Mouse (Mus musculus) limb, embryonic 11.5 days (tissue): ENCODE data around the gene Ssu72. TPM values are rescaled to one million over a fixed set of nuclear protein-coding genes. Genes with fewer than 3 reads are reported as not detected.
"Not testable (repeated sequence)": the region's sequence is repeated elsewhere in the genome, so short reads cannot be mapped to it uniquely, and the experiment has no call there.

Experiments
- ATAC-seq: fragments of 200-750 bp; cut with Nextera tagmentation; 2 replicates; pipeline ENCODE4 v1.8.0; 2017; ENCODE audit warnings: low read depth; ENCODE audit not compliant: insufficient number of reproducible peaks, low FRiP score, low TSS enrichment
- DNase-seq: peaks from one replicate; pipeline ENCODE4 v3.0.0-alpha.2; 2015; ENCODE audit warnings: low spot score
- H3K27ac ChIP-seq: fragments of 300-500 bp; sonication (generic); replicated peaks from 2 replicates; pipeline ENCODE4 v1.5.1; 2014; ENCODE audit warnings: low read depth, mild to moderate bottlenecking, low read length
- H3K27me3 ChIP-seq: fragments of 300-500 bp; sonication (generic); 2 replicates; pipeline ENCODE4 v1.6.1; 2014; ENCODE audit warnings: mild to moderate bottlenecking, low read length, mixed read lengths; ENCODE audit not compliant: control insufficient read depth, insufficient read depth
- H3K36me3 ChIP-seq: fragments of 300-500 bp; sonication (generic); 2 replicates; pipeline ENCODE4 v1.6.1; 2014; ENCODE audit warnings: mild to moderate bottlenecking, low read length, moderate library complexity, mixed read lengths; ENCODE audit not compliant: control insufficient read depth, insufficient read depth
- H3K4me1 ChIP-seq: fragments of 300-500 bp; sonication (generic); 2 replicates; pipeline ENCODE4 v1.6.1; 2014; ENCODE audit warnings: low read length, mixed read lengths; ENCODE audit not compliant: control insufficient read depth, insufficient read depth
- H3K4me2 ChIP-seq: fragments of 300-500 bp; sonication (generic); 2 replicates; pipeline ENCODE4 v1.6.1; 2014; ENCODE audit warnings: low read depth, mild to moderate bottlenecking, moderate library complexity; ENCODE audit not compliant: severe bottlenecking
- H3K4me3 ChIP-seq: fragments of 300-500 bp; sonication (generic); 2 replicates; pipeline ENCODE4 v1.5.1; 2014; ENCODE audit warnings: low read depth, low read length
- H3K9ac ChIP-seq: fragments of 300-500 bp; sonication (generic); 2 replicates; pipeline ENCODE4 v1.6.1; 2014; ENCODE audit warnings: mild to moderate bottlenecking, low read length
- H3K9me3 ChIP-seq: fragments of 300-500 bp; sonication (generic); 2 replicates; pipeline ENCODE4 v1.6.1; 2016; ENCODE audit warnings: low read length; ENCODE audit not compliant: control insufficient read depth
- WGBS: fragments of 180-500 bp; shearing (Covaris S2); extraction: QIAGEN DNeasy Blood & Tissue Kit; methylation state at CpG from one replicate; pipeline ENCODE4 v1.1.7; 2014; 5-methylcytosine and 5-hydroxymethylcytosine counted together
- polyA plus RNA-seq: library from polyadenylated mRNA; unstranded; fragments of >200 nt; fragmentation: Nextera tagmentation; extraction: Ambion mirVana; gene quantifications from 2 replicates; pipeline ENCODE4 v1.2.1, GENCODE M21; 2014

The Ssu72 gene
- polyA plus RNA-seq, 1 experiment from 2014 or later, result 145 TPM

DNA sequence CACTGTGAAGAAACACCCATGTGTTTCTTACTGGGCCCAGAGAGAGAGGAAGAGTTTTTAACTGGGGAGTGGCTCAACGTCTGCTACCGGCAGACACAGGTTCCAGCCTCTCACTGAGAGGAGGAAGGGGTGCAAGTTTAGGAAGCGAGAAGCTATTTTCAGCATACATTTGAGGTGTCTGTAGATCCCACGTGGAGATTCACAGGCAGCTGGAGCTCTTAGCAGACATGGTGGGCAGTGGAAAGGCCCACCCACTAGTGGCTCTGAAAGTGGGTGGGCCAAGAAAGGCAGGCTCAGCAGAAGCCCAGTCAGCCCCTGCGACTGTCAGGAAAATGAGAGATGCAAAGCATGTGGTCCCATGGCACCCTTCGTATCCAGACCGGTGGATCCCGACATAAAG is 33.7 kb downstream of the Ssu72 start:
- Histone ChIP-seq H3K36me3 (peaks cover 9% of the 10 kb centered on the region), H3K4me3 (no peak overlapping the region), H3K4me2 (no peak overlapping the region), H3K9me3 (no peaks in the 10 kb centered on the region), H3K9ac (no peak overlapping the region), H3K27me3 (no peaks in the 10 kb centered on the region), H3K27ac (no peak overlapping the region), H3K4me1 (peaks cover 7% of the 10 kb centered on the region)
- ATAC-seq (no peak), DNase-seq (no peak)
- WGBS, result 68% methylated on average over 8 of the region's 8 CpGs

DNA sequence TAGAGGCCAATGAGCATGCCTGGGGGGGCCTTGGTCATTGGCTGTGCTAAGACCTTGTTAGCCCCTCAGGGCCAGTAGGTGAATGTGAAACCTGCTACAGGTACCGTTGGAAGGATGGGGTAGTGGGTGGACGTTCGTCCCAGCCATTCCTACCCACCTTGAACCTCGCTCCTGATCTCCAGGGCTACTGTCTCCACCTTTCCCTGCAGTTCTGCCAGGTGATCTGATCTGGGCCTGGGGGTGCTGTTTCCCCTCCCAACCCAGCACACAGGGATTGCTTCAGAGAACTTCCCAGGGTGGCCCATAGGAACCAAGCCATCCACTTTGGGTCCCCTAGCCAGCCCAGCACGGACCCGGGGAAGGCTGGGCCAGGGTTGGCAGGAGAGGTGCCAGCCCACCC is 34.6 kb downstream of the Ssu72 start:
- ATAC-seq (no peak), DNase-seq (no peak)
- Histone ChIP-seq H3K9ac (no peak overlapping the region), H3K27ac (no peak overlapping the region), H3K4me2 (no peak overlapping the region), H3K4me1 (peaks cover 7% of the 10 kb centered on the region), H3K4me3 (no peak overlapping the region), H3K9me3 (no peaks in the 10 kb centered on the region), H3K36me3 (peaks cover 13% of the 10 kb centered on the region), H3K27me3 (no peaks in the 10 kb centered on the region)
- WGBS, result 84% methylated on average over 6 of the region's 6 CpGs

DNA sequence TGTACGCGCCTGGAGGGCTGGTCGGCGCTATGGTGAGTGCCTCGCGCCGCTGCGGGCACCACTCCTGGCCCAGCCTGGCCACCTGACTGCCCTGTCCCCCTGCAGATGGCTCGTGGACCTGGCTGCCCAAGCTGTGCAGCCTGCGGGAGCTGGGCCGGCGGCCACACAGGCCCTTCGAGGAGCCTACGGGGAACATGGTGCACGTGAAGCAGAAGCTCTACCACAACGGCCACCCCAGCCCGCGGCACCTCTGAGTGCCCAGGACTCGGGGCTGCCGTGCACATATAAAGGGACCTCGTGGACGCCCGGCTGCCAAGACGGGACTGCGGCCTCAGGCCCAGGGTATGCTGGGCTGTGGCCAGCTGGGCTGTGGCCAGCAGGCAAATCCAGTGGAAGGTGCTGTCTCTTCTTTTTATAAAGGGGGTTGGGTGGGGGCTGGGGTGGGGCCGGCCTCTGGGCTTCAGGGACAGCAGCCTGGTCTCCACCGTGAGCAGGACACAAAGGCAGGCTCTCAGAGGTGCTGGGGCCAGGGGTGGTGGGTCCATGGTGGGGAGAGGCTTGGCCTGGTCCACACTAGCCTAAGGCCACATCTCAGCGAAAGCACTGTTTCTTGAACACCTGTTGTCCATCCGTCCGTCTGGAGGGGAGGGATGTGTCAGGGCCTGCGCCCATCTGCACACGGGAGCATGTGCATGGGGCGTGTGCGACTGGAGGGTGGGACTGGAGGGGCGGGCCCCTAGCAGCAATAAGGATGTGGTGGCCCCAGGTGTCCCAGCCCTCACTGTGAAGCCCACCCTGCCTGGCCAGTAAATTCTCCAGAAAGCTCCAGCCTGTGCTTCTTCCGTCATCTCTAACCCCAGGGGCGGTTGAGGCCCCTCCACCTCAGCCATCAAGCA is 35.4 kb downstream of the Ssu72 start:
- 84% methylated on average over 37 of the region's 37 CpGs for WGBS
- Histone ChIP-seq H3K9me3 (no peaks in the 10 kb centered on the region), H3K4me3 (no peak overlapping the region), H3K27me3 (no peaks in the 10 kb centered on the region), H3K36me3 (peaks cover 13% of the 10 kb centered on the region), H3K9ac (no peak overlapping the region), H3K27ac (no peak overlapping the region), H3K4me2 (no peak overlapping the region), H3K4me1 (peaks cover 7% of the 10 kb centered on the region)
- DNase-seq (no peak), ATAC-seq (no peak)

DNA sequence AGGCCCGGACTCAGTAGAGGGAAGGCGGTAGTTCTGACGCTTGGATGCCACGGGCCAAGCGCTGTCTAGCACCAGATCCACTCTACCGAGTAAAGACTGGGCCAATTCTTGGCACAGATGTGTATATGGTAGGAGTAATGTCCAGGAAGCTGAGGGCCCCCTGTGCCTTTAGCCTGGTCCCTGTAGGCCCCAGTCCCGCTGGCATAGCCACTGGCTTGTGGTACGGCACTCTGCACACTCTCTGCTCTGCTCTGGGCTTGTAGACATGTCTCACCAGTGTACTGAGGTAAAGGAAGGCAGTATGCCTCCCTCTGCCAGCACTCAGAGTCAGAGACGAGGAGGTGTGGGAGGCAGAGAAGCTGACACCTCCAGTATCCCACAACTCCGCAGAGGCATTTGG is 36.1 kb downstream of the Ssu72 start:
- not testable (repeated sequence) for H3K4me1 ChIP-seq, H3K4me2 ChIP-seq, ATAC-seq, H3K9me3 ChIP-seq, H3K4me3 ChIP-seq, H3K9ac ChIP-seq, DNase-seq, H3K27ac ChIP-seq, H3K27me3 ChIP-seq
- 90% methylated on average over 10 of the region's 10 CpGs for WGBS
- peaks cover 13% of the 10 kb centered on the region for H3K36me3 ChIP-seq

DNA sequence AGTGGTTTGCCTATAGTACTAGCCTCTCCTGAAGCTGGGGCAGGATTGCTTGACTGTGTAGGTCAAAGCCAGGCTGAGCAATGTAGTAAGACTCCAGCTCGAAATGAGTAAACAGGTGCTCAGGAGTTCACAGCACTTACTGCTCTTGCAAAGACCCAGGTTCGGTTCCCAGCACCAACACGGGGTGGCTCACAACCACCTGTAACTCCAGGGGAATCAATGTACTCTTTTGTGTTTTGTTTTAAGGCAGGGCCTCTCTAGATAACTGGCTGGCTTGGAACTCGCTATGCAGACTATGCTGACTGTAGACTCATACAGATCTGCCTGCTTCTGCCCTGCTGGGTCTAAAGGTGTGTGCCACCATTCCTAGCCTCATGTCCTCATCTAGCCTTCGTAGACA is 38.1 kb downstream of the Ssu72 start:
- DNase-seq (no peak), ATAC-seq (no peak)
- Histone ChIP-seq H3K27ac (no peak overlapping the region), H3K9me3 (no peaks in the 10 kb centered on the region), H3K4me2 (no peak overlapping the region), H3K4me3 (no peak overlapping the region), H3K27me3 (no peaks in the 10 kb centered on the region), H3K36me3 (peaks cover 19% of the 10 kb centered on the region), H3K9ac (no peak overlapping the region), H3K4me1 (no peaks in the 10 kb centered on the region)
- WGBS, result 95% methylated on average over 5 of the region's 5 CpGs

DNA sequence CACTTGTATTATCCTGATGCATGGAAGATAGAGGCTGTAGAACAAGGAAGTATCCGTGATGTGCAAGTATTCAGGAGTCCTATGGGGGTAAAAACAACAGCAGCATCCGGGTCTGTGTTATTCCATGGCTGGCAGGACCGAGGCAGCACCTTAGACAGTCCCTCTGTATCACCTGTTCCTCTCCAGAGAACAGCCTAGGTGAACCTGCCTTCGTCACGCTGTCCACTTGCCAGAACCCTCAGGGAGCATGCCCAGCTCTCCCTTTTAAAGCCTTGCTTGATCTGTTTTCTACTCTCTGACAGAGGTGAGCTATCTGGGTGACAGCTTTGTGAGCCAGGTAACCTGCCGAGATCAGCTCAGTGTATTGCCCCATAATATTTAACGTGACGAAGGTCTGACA is 39.9 kb downstream of the Ssu72 start:
- 89% methylated on average over 8 of the region's 8 CpGs for WGBS
- peaks cover 32% of the 10 kb centered on the region for H3K36me3 ChIP-seq
- H3K9ac ChIP-seq, result no peak overlapping the region
- no peaks in the 10 kb centered on the region for H3K9me3 ChIP-seq
- H3K4me3 ChIP-seq, result no peak overlapping the region
- no peak overlapping the region for H3K27ac ChIP-seq
- no peaks in the 10 kb centered on the region for H3K4me1 ChIP-seq
- no peaks in the 10 kb centered on the region for H3K27me3 ChIP-seq
- no peak overlapping the region for H3K4me2 ChIP-seq
- no peak for DNase-seq
- no peak for ATAC-seq

DNA sequence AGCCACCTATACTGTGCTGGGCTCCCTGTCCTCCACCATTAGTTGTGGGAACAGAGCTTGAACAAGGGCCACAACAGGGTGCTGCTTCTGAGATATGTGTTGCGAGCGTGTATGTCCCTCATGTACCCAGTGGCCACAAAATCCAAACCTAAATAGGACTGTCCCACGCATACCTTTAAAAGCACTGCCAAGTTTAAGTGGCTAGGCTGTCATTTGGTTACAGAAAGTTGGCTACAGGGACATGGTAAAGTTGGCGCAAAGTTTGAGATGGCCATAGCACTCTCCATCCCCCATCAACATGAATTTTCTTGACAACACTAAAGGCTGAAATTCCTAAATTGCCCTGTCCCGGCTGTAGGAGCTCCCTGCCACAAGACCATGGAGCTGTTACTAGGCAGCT is 40.5 kb downstream of the Ssu72 start:
- no peak for DNase-seq
- H3K4me1 ChIP-seq, result no peaks in the 10 kb centered on the region
- H3K27me3 ChIP-seq, result no peaks in the 10 kb centered on the region
- H3K9me3 ChIP-seq, result no peaks in the 10 kb centered on the region
- ATAC-seq, result no peak
- no peak overlapping the region for H3K4me2 ChIP-seq
- no peak overlapping the region for H3K4me3 ChIP-seq
- 92% methylated on average over 5 of the region's 5 CpGs for WGBS
- H3K36me3 ChIP-seq, result peaks cover 32% of the 10 kb centered on the region
- no peak overlapping the region for H3K27ac ChIP-seq
- no peak overlapping the region for H3K9ac ChIP-seq

DNA sequence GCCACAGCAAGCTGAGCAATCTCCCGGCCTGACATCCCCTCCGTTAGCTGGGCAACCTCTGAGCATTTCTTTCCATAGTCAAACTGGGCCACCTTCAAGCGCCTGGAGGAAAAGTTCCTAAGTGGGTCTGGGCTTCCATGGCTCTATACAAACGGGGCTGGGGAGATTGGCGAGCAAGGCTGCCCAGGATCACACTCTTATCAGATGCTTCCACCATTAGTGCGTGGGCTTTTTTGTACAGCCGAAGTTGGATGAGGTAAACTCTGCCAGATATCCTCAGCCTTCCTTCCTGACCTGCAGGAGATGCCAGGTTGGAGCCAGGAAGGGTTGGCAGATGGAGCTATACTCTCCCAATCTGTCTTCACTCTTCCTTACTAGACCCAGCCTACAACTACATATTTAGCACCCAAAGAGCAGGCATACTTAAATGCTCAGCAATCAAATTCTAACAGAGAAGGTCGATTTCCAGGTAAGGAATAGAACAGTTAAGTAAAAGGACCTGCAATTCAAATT is 41.5 kb downstream of the Ssu72 start:
- Histone ChIP-seq H3K27me3 (no peaks in the 10 kb centered on the region), H3K36me3 (peaks cover 37% of the 10 kb centered on the region), H3K4me2 (no peak overlapping the region), H3K9ac (no peak overlapping the region), H3K4me1 (no peaks in the 10 kb centered on the region), H3K4me3 (no peak overlapping the region), H3K9me3 (no peaks in the 10 kb centered on the region), H3K27ac (no peak overlapping the region)
- 86% methylated on average over 8 of the region's 8 CpGs for WGBS
- DNase-seq (no peak), ATAC-seq (no peak)
